Mouse (Mus musculus) MEL-GATA-1-ER (cell line): ENCODE measurements around the gene U2af1l4.
A peak's percentile ranks its signal among the peaks of the same experiment; 100 is the strongest.

Experiments
- DNase-seq: peaks from one replicate; pipeline ENCODE4 v3.0.0-alpha.2; 2012; ENCODE audit warnings: low read depth; ENCODE audit errors: extremely low read depth

Gene U2af1l4

DNA sequence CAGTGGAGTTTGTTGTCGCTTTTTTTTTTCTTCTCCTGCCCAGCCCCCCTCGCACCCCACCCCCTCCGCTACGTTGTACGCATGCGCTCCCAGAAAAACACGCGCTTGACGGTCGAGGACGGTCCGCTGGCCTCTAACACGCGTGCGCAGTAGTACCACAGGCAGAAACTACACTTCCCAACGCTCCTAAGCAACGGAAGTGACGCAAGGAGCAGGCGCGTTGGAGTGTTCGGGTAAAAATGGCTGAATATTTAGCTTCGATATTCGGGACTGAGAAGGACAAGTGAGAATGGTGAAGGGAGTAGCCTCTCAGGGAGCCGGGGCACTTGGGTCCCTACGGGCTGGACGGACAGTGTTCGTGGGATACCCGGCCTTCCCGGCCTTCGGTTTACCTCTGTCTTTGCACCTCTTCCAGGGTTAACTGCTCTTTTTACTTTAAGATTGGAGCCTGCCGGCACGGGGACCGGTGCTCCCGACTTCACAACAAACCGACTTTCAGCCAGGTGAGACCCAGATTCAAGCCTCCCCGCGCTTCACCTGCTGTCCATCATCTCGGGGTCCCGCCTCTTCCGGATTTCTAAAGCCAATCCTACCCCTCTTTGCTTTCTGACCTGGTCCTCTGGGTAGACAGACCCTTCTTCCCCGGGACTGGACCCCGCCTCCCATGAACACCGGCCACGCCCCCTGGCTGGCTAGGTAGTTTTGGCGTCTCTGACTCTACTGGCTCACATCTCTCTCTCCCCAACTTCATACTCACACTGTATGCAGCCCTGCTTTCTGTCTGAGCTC lies at the start of gene U2af1l4, which contains the start of the genes Gm49396 and Psenen:
U2af1l4 (plus strand) TSS at position 185 of the 789 bp plus-strand sequence.
Gm49396 (plus strand) TSS at position 228 of the 789 bp plus-strand sequence.
Psenen (minus strand) TSS at position 511 of the 789 bp plus-strand sequence.
- peak; percentile 91 for DNase-seq

GRCm38 (mm10) chr7:30515003-30515760 lies 47.9 kb upstream of the U2af1l4 start:
- DNase-seq = no peak

DNA sequence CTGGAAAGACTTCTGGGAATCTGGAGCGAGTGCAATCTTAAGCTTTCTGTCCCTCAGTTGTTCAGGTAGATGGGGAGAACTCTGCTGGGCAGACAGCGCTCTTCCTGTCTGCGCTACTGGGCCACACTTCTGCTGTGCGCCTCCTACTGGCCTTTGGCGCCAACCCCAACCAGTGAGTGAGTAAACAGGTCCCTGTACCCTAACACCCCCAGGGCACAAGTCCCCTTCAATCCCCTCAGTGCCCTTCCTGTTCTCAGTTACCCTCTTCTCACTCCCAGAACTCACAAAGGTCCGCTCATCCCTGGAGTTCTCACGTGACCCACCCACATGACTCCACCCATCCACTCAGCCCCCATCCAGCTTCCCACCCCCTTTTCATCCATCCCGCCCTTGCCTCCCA lies 44.8 kb upstream of the U2af1l4 start:
- DNase-seq = no peak

DNA sequence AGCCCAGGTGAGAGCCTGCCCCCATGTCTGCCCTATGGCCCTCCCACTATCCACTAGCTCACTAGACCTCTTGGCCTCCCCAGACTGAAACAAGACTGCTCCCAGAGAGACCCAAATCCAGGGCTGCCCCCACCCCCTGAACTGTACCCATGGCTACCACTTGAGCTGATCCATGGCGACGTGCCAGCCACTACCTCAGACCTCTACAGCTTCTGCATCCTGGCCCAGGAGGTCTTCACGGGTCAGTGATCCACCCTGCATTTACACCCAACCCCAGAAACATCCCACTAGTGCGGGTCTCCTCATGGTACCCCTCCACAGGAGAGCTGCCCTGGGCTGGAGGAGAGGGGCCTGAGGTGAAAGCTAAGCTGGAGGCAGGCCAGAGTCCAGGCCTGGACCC lies 42.7 kb upstream of the U2af1l4 start:
- DNase-seq = no peak

- no peak for DNase-seq
Observed at GRCm38 (mm10) chr7:30520856-30521255, 42.2 kb upstream of the U2af1l4 start.

DNA sequence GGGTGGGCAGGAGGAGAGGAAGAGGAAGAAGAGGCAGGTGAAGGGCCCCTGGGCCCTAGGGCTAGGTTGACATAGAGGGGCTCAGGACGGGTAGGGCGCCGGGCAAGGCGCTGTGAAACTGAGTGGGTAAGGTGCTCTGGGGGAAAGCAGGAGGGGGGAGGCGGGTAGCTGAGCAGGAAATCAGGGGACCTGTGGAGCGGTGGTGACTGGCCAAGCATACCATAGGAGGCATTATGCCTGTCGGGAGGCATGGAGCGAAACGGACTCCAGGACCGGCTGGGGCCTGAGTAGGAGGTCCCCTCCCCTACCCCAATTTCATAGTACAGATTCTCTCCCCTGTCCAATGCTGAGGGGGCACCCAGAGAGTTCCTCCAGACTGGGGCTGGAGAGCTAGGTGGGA lies 40.2 kb upstream of the U2af1l4 start:
- DNase-seq = no peak

DNA sequence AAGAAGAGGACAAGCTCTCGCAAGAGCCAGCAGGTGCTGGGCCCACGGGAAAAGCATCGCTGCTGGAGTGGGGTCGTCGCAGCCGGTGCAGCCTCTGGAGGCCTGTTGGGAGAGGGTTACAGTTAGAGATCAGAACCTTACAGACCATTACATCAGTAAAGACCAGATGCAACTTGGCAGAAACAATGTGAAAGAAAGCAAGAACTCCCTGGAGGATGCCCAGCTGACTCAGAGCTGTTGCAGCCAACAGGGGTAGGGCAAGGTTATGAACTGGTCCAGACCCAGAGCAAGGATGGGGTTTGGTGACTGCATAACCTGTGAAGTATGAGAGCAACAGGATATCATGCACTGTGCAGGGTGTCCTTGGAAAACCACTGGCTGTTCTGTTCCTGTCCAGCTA lies 38.6 kb upstream of the U2af1l4 start:
- DNase-seq = no peak

GRCm38 (mm10) chr7:30525954-30526353 lies 37.1 kb upstream of the U2af1l4 start:
- no peak for DNase-seq

GRCm38 (mm10) chr7:30526399-30526798 lies 36.7 kb upstream of the U2af1l4 start:
- no peak for DNase-seq

GRCm38 (mm10) chr7:30526981-30527380 lies 36.1 kb upstream of the U2af1l4 start:
- DNase-seq = no peak

DNA sequence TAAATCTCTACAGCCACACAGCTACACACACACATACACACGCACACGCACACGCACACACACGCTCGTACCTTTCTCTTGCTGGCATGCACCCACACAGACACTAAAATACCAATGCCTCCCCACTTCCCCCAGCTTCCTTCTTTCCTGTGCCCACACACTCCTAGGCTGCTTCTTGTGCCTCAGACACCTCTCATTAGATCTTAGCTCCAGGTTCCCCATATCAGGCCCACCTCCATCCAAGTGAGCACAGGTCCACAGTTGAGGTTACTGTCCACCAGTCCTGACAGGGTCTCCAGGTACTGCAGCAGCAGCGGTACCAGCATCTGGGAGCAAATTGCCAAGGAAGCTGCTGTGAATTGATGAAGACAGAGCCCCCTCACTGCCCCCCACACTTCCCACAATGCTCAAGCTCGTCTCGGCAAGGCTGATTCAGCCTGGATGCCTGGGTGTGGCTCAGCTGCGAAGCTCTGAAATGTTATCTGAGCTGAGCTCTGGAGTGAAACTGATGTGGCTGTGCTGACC lies 31.7 kb upstream of the U2af1l4 start:
- DNase-seq = no peak

GRCm38 (mm10) chr7:30532931-30533330 lies 30.2 kb upstream of the U2af1l4 start:
- no peak for DNase-seq

GRCm38 (mm10) chr7:30533941-30534632 lies 29.0 kb upstream of the U2af1l4 start:
- no peak for DNase-seq

- DNase-seq = peak; percentile 85
Observed at GRCm38 (mm10) chr7:30534633-30535577, 28.2 kb upstream of the U2af1l4 start, which contains the start of gene Arhgap33. Gene Arhgap33, minus strand, starts transcription at chr7:30535060.

GRCm38 (mm10) chr7:30540572-30540971 lies 22.5 kb upstream of the U2af1l4 start:
- no peak for DNase-seq

GRCm38 (mm10) chr7:30544327-30544726 lies 18.8 kb upstream of the U2af1l4 start:
- peak; percentile 79 for DNase-seq

- no peak for DNase-seq
Observed at GRCm38 (mm10) chr7:30549880-30550279, 13.2 kb upstream of the U2af1l4 start.

- DNase-seq = no peak
Observed at GRCm38 (mm10) chr7:30550603-30551002, 12.5 kb upstream of the U2af1l4 start.

- DNase-seq = peak; percentile 68
Observed at GRCm38 (mm10) chr7:30551445-30552101, 11.5 kb upstream of the U2af1l4 start.
